Mouse (Mus musculus) kidney, adult 9 months (tissue): ENCODE results near the gene Mif4gd.

Source experiments
- DNase-seq: peaks from one replicate; pipeline ENCODE4 v3.0.0; 2022

Gene Mif4gd

GRCm38 (mm10) chr11:115611173-115611572, 1.6 kb downstream of the Mif4gd start:
- no peak for DNase-seq

DNA sequence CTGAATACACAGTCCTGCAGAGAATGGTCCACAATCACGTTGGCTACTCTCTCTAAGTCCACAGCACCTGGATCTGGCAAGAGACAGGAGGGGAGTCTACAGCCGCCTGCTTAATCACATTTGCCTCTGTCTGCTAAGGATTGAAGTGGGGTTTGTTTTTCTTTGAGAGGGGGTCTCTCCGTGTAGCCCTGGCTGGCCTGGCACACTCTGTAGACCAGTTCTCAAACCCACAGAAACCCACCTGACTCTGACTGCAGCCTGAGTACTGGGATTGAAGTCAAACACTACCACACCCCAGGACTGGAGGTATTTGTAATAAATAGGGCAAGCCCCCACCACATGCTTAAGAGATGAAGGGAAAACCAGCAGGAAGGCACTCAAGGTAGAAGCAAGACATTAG, 3.2 kb downstream of the Mif4gd start:
- no peak for DNase-seq

- no peak for DNase-seq
Measured at GRCm38 (mm10) chr11:115608421-115609399, 4.1 kb downstream of the Mif4gd start.

DNA sequence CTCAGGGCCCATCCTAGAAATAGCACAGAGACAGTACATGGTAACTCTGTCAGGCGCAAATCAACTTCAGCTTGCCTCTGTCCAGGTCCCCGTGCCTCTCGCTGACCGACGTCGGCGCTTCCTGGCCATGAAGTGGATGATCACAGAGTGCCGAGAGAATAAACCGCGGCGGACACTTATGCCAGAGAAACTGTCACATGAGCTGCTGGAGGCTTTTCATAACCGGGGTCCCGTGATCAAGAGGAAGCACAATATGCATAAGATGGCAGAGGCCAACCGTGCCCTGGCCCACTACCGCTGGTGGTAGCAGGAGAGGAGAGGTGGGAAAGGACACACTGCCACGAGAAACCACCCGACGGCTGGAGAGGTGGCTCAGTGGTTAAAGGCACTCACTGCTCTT, 6.0 kb downstream of the Mif4gd start:
- no peak for DNase-seq

GRCm38 (mm10) chr11:115604304-115604696, 8.5 kb downstream of the Mif4gd start:
- no peak for DNase-seq

DNA sequence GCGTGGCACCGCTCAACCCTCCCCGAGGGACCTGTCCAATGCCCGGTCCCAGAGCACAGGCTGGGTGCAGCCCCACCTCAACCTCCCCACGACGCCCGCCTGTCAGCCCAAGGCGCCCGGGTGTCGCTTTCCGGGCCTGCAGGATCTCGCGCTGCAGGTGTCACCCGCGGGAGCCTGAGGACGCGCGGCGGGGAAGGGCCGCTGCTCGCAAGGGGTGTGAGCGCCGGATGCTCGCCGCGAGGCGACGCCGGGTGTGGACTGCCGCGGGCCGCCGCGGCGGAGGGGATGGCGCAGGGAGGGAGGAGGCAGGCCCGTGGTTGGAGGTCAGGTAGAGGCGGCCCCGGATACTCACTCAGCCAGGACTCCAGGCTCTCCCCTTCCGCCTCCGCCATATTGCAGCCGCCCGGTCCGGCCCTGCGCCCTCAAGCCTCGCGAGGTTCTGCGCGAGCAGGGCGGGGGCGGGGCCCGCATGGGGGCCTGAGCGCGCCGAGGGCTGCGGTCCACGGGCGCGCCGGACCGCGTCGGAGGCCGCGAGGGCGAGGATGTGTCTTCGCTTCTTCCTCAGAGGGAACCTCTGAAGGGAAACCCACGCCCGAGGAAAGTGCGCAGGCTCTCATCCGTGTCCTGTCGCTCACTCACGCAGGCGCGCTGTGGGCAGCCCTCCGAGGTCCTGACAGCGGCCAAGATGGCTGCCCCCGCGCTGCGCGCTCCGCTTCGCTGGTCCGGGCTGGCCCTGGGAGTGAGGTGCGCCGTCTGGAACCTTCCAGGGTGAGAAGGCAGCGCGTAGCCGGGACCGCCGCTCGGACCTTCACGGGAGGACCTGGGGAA, 9.1 kb downstream of the Mif4gd start, which contains the start of the genes Mrps7 and Gga3:
TSS of gene Mrps7 (plus strand) at position 450 of the 828 bp plus-strand sequence.
TSS of gene Gga3 (minus strand) at position 576 of the 828 bp plus-strand sequence.
- peak; percentile 93 for DNase-seq

DNA sequence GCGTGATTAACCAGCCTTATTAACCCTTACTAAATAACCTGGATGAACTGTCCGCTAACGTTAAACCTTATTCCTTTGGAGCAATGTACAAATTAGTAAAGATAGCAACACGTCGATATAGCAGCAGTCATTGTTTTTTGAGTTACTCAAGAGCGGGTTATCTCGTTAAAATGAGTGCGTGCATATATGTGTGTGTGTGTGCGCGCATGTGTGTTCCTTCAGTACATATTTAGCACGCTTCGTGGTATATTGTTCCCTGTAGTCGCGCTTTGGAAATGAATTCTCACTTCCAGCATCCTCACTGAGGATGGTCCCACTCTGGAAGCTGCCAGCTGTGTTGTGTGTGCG, 9.7 kb downstream of the Mif4gd start:
- no peak for DNase-seq

- no peak for DNase-seq
Measured at GRCm38 (mm10) chr11:115601174-115601573, 11.6 kb downstream of the Mif4gd start.

DNA sequence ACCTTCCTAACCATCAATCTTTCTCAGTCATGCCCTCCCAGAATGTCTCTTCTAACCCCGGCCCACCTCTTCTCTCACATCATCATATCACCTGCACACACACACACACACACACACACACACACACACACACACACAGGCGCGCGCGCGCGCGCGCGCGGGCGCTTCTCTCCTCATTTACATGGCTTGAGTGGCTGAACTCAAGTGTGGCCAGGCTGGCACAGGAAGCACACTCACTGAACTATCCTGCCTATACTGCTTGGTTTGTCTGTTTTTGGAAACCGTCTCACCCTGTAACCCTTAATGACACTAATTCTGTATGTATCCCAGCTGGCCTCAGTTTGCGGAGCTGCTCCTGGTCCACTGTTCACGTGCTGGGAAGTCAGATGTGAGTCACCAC, 12.0 kb downstream of the Mif4gd start:
- no peak for DNase-seq

DNA sequence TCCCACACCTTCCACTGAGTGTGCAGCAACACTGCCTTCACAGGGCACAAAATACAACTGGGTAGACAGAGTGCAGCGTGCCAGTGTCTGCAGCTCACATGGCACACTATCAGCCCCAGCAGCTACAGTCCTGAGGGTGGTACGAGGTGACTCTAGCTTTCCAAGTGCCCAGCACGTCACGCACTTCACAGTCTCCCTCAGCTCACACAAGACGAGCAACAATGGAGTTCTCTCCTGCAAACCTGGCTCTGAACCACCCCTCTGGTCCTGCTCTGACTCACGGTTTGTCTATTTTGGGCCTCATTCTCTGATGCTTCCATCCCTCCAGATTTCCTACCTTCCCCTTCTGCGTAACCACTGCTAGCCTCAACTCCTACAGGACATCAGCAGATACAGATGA, 13.0 kb downstream of the Mif4gd start:
- no peak for DNase-seq

DNA sequence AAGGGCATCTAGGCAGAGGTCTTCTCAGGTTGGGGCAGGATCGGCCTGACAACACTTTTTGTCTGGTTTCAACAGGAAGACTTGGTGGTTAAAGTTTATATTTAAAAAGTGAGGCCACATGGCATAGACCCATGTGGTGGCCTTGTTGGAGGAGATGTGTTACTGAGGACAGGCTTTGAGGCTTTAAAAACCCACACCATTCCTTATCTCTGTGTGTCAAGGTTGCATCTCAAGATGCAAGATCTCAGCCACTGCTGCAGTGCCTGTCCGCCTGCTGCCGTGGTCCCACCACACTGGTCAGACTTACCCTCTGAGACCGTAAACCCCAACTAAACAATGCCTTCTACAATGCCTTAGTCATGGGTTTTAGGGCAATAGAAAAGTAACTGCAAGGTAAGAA, 14.5 kb downstream of the Mif4gd start:
- DNase-seq: no peak

DNA sequence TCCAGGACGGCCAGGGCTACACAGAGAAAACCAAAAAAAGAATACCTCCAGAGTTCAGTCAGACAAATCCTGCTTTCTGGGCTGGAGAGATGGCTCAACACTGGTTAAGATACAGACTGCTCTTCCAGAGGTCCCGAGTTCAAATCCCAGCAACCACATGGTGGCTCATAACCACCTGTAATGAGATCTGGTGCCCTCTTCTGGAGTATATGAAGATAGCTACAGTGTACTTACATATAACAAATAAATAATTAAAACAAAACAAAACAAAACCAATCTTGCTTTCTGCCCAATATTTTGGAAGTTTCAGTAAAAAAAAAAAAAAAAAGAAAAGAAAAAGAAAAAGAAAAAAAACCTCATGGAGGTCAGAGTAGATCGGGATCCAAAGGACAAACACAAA, 17.6 kb downstream of the Mif4gd start:
- DNase-seq: no peak

GRCm38 (mm10) chr11:115590526-115591075, 22.2 kb downstream of the Mif4gd start:
- no peak for DNase-seq

GRCm38 (mm10) chr11:115587984-115588383, 24.8 kb downstream of the Mif4gd start:
- peak; percentile 18 for DNase-seq

GRCm38 (mm10) chr11:115586403-115586802, 26.4 kb downstream of the Mif4gd start:
- DNase-seq: no peak

GRCm38 (mm10) chr11:115585573-115586100, 27.1 kb downstream of the Mif4gd start:
- no peak for DNase-seq

DNA sequence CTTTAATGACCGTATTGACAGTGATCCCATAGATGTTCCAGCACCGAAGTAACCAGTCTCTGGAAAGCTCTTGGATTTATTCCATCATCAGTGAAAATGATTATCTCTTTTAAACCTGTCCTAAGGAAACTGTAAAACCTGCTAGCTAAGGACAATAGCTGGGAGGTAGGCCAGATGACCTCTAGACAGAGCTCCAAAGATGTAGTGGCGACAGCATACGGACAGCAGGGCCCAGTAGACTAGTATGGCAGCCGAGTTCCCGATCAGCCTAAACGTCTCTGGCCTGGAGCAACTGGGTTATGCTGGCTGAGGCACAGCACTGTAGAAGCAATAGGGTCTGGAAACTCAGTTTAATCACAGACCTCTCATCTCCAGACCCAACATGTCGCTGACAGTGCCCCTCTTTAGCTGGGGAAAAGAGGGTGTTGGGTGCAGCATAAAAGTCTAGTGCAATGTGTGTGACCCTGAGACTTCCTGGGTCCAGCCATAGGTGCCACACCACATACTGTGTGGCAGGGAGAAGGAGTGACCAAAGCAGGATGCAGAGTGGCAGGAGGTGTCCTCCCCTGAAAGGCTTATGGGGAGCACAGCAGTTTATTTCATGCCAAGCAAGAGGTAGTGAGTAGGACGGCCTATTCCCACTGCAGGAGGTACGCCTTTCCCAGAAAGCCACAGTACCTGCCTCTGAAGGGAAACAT, 28.2 kb downstream of the Mif4gd start:
- no peak for DNase-seq

DNA sequence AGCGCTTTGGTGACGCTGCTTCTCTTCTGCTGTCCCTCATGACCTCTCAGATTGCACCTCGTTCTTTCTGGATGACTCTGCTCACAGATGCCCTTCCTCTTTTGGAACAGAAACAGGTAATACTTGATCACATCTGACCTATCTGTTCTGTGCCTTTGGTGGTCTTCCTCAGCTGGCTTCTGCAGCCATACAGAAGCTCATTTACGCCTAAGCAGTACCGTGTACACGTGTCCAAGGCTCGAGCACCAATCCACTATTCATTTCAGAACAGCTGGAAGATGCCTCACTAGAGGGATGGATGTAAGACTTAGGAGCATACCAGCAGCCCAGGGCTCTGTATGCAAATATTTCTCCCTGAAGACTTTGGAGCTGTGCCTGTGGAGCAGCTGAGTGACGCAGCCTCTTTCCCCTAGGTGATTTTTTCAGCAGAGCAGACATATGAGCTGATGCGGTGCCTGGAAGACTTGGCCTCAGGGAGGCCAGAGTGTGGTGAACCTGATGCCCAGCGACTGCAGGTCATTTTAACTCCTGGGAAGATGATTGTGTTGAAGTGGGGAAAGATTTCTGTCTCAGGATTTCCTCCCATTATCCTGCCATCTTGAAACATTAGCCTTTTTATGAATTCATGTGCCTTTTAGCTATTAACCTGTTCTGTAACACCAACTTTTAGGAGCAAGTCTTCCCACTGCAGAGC, 29.7 kb downstream of the Mif4gd start:
- DNase-seq: no peak

- no peak for DNase-seq
Measured at GRCm38 (mm10) chr11:115579080-115579479, 33.7 kb downstream of the Mif4gd start.

DNA sequence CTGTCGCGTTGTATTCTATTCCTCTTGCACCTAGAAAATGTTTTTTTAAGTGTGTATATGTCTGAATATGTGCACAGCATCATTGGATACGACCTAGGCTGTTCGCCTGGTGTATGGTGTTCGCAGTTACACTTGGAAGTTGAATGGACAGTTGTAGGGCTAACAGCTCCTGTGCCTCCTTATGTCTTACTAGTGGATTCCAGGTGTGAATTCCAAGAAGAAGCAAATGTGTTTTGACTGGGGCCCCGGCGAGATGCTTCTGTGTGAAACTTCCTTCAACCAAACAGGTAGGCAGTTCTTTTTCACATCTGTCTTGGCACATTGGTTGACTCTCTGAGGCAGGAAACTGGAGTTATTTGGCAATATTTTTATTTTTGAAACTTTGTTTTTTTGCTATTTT, 47.8 kb downstream of the Mif4gd start:
- no peak for DNase-seq

- peak; percentile 97 for DNase-seq
Measured at GRCm38 (mm10) chr11:115564064-115564809, 48.5 kb downstream of the Mif4gd start, which contains the start of gene Nup85. Gene Nup85, plus strand, starts transcription at chr11:115564434.
